Mouse (Mus musculus) intestine, embryonic 15.5 days (tissue): Measurements from ENCODE around the gene Coq10a. TPM values are rescaled to one million over a fixed set of nuclear protein-coding genes. Genes with fewer than 3 reads are reported as not detected.

ENCODE experiments used
- ATAC-seq: fragments of 200-750 bp; cut with Nextera tagmentation; 2 replicates; pipeline ENCODE4 v1.8.0; 2017; ENCODE audit warnings: moderate TSS enrichment, moderate library complexity
- H3K27ac ChIP-seq: fragments of 300-500 bp; sonication (generic); 2 replicates; pipeline ENCODE4 v1.5.1; 2015; ENCODE audit warnings: mild to moderate bottlenecking, inconsistent platforms
- H3K27me3 ChIP-seq: fragments of 300-500 bp; sonication (generic); replicated peaks from 2 replicates; pipeline ENCODE4 v1.6.1; 2015; ENCODE audit warnings: inconsistent platforms
- H3K36me3 ChIP-seq: fragments of 300-500 bp; sonication (generic); 2 replicates; pipeline ENCODE4 v1.6.1; 2015; ENCODE audit warnings: inconsistent platforms
- H3K4me1 ChIP-seq: fragments of 300-500 bp; sonication (generic); replicated peaks from 2 replicates; pipeline ENCODE4 v1.6.1; 2015; ENCODE audit warnings: inconsistent platforms
- H3K4me2 ChIP-seq: fragments of 300-500 bp; sonication (generic); replicated peaks from 2 replicates; pipeline ENCODE4 v1.6.1; 2015; ENCODE audit warnings: mild to moderate bottlenecking, inconsistent platforms
- H3K4me3 ChIP-seq: fragments of 300-500 bp; sonication (generic); replicated peaks from 2 replicates; pipeline ENCODE4 v1.5.1; 2015; ENCODE audit warnings: inconsistent platforms
- H3K9ac ChIP-seq: fragments of 300-500 bp; sonication (generic); 2 replicates; pipeline ENCODE4 v1.6.1; 2015; ENCODE audit warnings: inconsistent platforms
- H3K9me3 ChIP-seq: fragments of 300-500 bp; sonication (generic); 2 replicates; pipeline ENCODE4 v1.6.1; 2016; ENCODE audit warnings: inconsistent platforms
- WGBS: fragments of 180-500 bp; shearing (Covaris S2); methylation state at CpG from one replicate; pipeline ENCODE4 v1.1.7; 2015; 5-methylcytosine and 5-hydroxymethylcytosine counted together
- polyA plus RNA-seq: library from polyadenylated mRNA; unstranded; fragments of >200 nt; fragmentation: Nextera tagmentation; extraction: Ambion mirVana; gene quantifications from 2 replicates; pipeline ENCODE4 v1.2.1, GENCODE M21; 2015

Gene Coq10a
- polyA plus RNA-seq, 1 experiment from 2014 or later, result 13.7 TPM

GRCm38 (mm10) chr10:128401056-128401455 is 32.3 kb upstream of the Coq10a start, which contains the start of gene Slc39a5:
Slc39a5 (minus strand) TSS chr10:128401229.
- peak within 1 kb of the TSS; percentile 53 for H3K4me2 ChIP-seq
- peak; percentile 68 for ATAC-seq

GRCm38 (mm10) chr10:128400338-128400737 is 31.5 kb upstream of the Coq10a start:
- H3K27me3 ChIP-seq, result no peaks in the 10 kb centered on the region
- H3K27ac ChIP-seq, result peak overlapping the region; percentile 81
- 24% methylated on average over 5 of the region's 5 CpGs for WGBS
- peak overlapping the region; percentile 53 for H3K4me2 ChIP-seq
- peaks cover 22% of the 10 kb centered on the region for H3K4me1 ChIP-seq
- peaks cover 8% of the 10 kb centered on the region; the same call in 1 of the 2 replicates for H3K36me3 ChIP-seq
- H3K4me3 ChIP-seq, result peak overlapping the region; percentile 41
- peak; percentile 91 for ATAC-seq
- no peaks in the 10 kb centered on the region for H3K9me3 ChIP-seq
- peak overlapping the region; percentile 41; the same call in 1 of the 2 replicates for H3K9ac ChIP-seq

More at GRCm38 (mm10) chr10:128401056-128401455, 32.3 kb upstream of the Coq10a start, which contains the start of gene Slc39a5:
- Histone ChIP-seq H3K27ac (peak within 1 kb of the TSS; percentile 81), H3K4me1 (peaks cover 18% of the 10 kb centered on the region), H3K9me3 (no peaks in the 10 kb centered on the region), H3K27me3 (no peaks in the 10 kb centered on the region), H3K4me3 (peak within 1 kb of the TSS; percentile 41), H3K36me3 (peaks cover 10% of the 10 kb centered on the region), H3K9ac (peak within 1 kb of the TSS; percentile 41)
- WGBS, result 13% methylated on average over 2 of the region's 2 CpGs

- peaks cover 9% of the 10 kb centered on the region for H3K36me3 ChIP-seq
- 61% methylated on average over 7 of the region's 7 CpGs for WGBS
- H3K9ac ChIP-seq, result no peak overlapping the region
- H3K4me1 ChIP-seq, result peaks cover 31% of the 10 kb centered on the region
- no peak overlapping the region for H3K4me2 ChIP-seq
- peak; percentile 8; the same call in 1 of the 2 replicates for ATAC-seq
- no peaks in the 10 kb centered on the region for H3K27me3 ChIP-seq
- no peak overlapping the region for H3K4me3 ChIP-seq
- no peak overlapping the region for H3K27ac ChIP-seq
- H3K9me3 ChIP-seq, result no peaks in the 10 kb centered on the region
These were observed 28.7 kb upstream of the Coq10a start for GRCm38 (mm10) chr10:128397466-128397865.

- no peaks in the 10 kb centered on the region for H3K9me3 ChIP-seq
- H3K27ac ChIP-seq, result no peak overlapping the region
- no peaks in the 10 kb centered on the region for H3K27me3 ChIP-seq
- no peak overlapping the region for H3K9ac ChIP-seq
- no peak overlapping the region for H3K4me3 ChIP-seq
- H3K4me2 ChIP-seq, result no peak overlapping the region
- peaks cover 31% of the 10 kb centered on the region for H3K4me1 ChIP-seq
- peaks cover 15% of the 10 kb centered on the region for H3K36me3 ChIP-seq
- WGBS, result 57% methylated on average over 10 of the region's 10 CpGs
- ATAC-seq, result no peak
These were observed 28.0 kb upstream of the Coq10a start for GRCm38 (mm10) chr10:128396716-128397264.

- Histone ChIP-seq H3K36me3 (peaks cover 22% of the 10 kb centered on the region), H3K27ac (peak overlapping the region; percentile 13; the same call in 1 of the 2 replicates), H3K9me3 (no peaks in the 10 kb centered on the region), H3K9ac (no peak overlapping the region), H3K4me1 (peaks cover 31% of the 10 kb centered on the region), H3K4me3 (no peak overlapping the region), H3K27me3 (no peaks in the 10 kb centered on the region), H3K4me2 (no peak overlapping the region)
- 50% methylated on average over 11 of the region's 11 CpGs for WGBS
- ATAC-seq, result no peak
These were observed 27.3 kb upstream of the Coq10a start for GRCm38 (mm10) chr10:128396017-128396673.

GRCm38 (mm10) chr10:128391850-128392249 is 23.1 kb upstream of the Coq10a start:
- 79% methylated on average over 6 of the region's 6 CpGs for WGBS
- peaks cover 20% of the 10 kb centered on the region for H3K4me1 ChIP-seq
- no peak overlapping the region for H3K4me2 ChIP-seq
- ATAC-seq, result no peak
- no peak overlapping the region for H3K9ac ChIP-seq
- H3K9me3 ChIP-seq, result no peaks in the 10 kb centered on the region
- no peak overlapping the region for H3K4me3 ChIP-seq
- no peaks in the 10 kb centered on the region for H3K27me3 ChIP-seq
- peaks cover 58% of the 10 kb centered on the region for H3K36me3 ChIP-seq
- H3K27ac ChIP-seq, result no peak overlapping the region

GRCm38 (mm10) chr10:128390366-128390765 is 21.6 kb upstream of the Coq10a start:
- WGBS, result 88% methylated on average over 12 of the region's 12 CpGs
- Histone ChIP-seq H3K4me1 (0 out of 2 replicates have a peak, but pooled peaks cover 9% of the 10 kb centered on the region), H3K4me2 (no peak overlapping the region), H3K27me3 (no peaks in the 10 kb centered on the region), H3K9ac (no peak overlapping the region), H3K27ac (no peak overlapping the region), H3K36me3 (peaks cover 62% of the 10 kb centered on the region), H3K9me3 (no peaks in the 10 kb centered on the region), H3K4me3 (no peak overlapping the region)
- no peak for ATAC-seq

- Histone ChIP-seq H3K27me3 (no peaks in the 10 kb centered on the region), H3K4me2 (no peak overlapping the region), H3K9ac (no peak overlapping the region), H3K4me1 (0 out of 2 replicates have a peak, but pooled peaks cover 9% of the 10 kb centered on the region), H3K9me3 (no peaks in the 10 kb centered on the region), H3K36me3 (peaks cover 64% of the 10 kb centered on the region), H3K4me3 (no peak overlapping the region), H3K27ac (no peak overlapping the region)
- ATAC-seq, result no peak
- WGBS, result 79% methylated on average over 6 of the region's 6 CpGs
These were observed 20.8 kb upstream of the Coq10a start for GRCm38 (mm10) chr10:128389570-128389969.

GRCm38 (mm10) chr10:128388941-128389340 is 20.1 kb upstream of the Coq10a start:
- Histone ChIP-seq H3K36me3 (peaks cover 68% of the 10 kb centered on the region), H3K27me3 (no peaks in the 10 kb centered on the region), H3K4me2 (no peak overlapping the region), H3K9me3 (no peaks in the 10 kb centered on the region), H3K27ac (no peak overlapping the region), H3K9ac (no peak overlapping the region), H3K4me1 (0 out of 2 replicates have a peak, but pooled peaks cover 4% of the 10 kb centered on the region), H3K4me3 (no peak overlapping the region)
- no peak for ATAC-seq
- 91% methylated on average over 14 of the region's 14 CpGs for WGBS

- Histone ChIP-seq H3K27me3 (no peaks in the 10 kb centered on the region), H3K36me3 (peaks cover 78% of the 10 kb centered on the region), H3K9me3 (no peaks in the 10 kb centered on the region), H3K27ac (no peak overlapping the region), H3K4me2 (no peak overlapping the region), H3K4me1 (no peaks in the 10 kb centered on the region), H3K9ac (no peak overlapping the region), H3K4me3 (no peak overlapping the region)
- WGBS, result 90% methylated on average over 7 of the region's 7 CpGs
- ATAC-seq, result no peak
These were observed 17.1 kb upstream of the Coq10a start for GRCm38 (mm10) chr10:128385902-128386301.

- peaks cover 15% of the 10 kb centered on the region for H3K4me1 ChIP-seq
- H3K36me3 ChIP-seq, result peaks cover 61% of the 10 kb centered on the region
- no peak overlapping the region for H3K9ac ChIP-seq
- no peaks in the 10 kb centered on the region for H3K27me3 ChIP-seq
- no peaks in the 10 kb centered on the region for H3K9me3 ChIP-seq
- no peak overlapping the region for H3K4me3 ChIP-seq
- WGBS, result 82% methylated on average over 8 of the region's 8 CpGs
- no peak overlapping the region for H3K4me2 ChIP-seq
- H3K27ac ChIP-seq, result no peak overlapping the region
- ATAC-seq, result no peak
These were observed 13.7 kb upstream of the Coq10a start for GRCm38 (mm10) chr10:128382482-128382881.

- no peak for ATAC-seq
- Histone ChIP-seq H3K9ac (no peak overlapping the region), H3K36me3 (peaks cover 45% of the 10 kb centered on the region), H3K9me3 (no peaks in the 10 kb centered on the region), H3K27me3 (no peaks in the 10 kb centered on the region), H3K4me3 (no peak overlapping the region), H3K27ac (no peak overlapping the region), H3K4me1 (peaks cover 15% of the 10 kb centered on the region), H3K4me2 (no peak overlapping the region)
- WGBS, result 83% methylated on average over 5 of the region's 5 CpGs
These were observed 11.8 kb upstream of the Coq10a start for GRCm38 (mm10) chr10:128380565-128380964.
